15 mouse cellular contexts compared by ENCODE assay signal in genomic region chr11:30786230-30786983, GRCm38 (mm10). TPM values are rescaled to one million over a fixed set of nuclear protein-coding genes. Genes with fewer than 3 reads are reported as not detected.
DNase-seq lines count a peak whose midpoint lies in the region; ATAC-seq and TF ChIP-seq lines count a peak whose summit lies in the region.
"Had no signal": no experiment of that assay in that cellular context is flagged by ENCODE, and none has a peak within 500 bp of the region (broad histone marks: within the 10 kb centered on the region; RNA-seq: fewer than 3 reads in every experiment).

No protein-coding gene starts in this region.

- no peak for TF ChIP-seq CTCF in spleen, adult 2 months (IDR thresholded peaks at IDR 0.05; ENCODE audit: extremely low read depth, insufficient read depth, insufficient read length, insufficient replicate concordance)
- no peak for TF ChIP-seq CTCF in intestine, postnatal 0 days (IDR thresholded peaks at IDR 0.05; ENCODE audit: low read depth)

- no peaks in the 10 kb centered on the region for H3K27me3 ChIP-seq in spleen, adult 2 months (ENCODE audit: control insufficient read depth, insufficient read depth, low read length)
- no peaks in the 10 kb centered on the region for H3K27me3 ChIP-seq in intestine, postnatal 0 days (replicated peaks; ENCODE audit: control insufficient read depth, insufficient read depth, low read length)
- no peaks in the 10 kb centered on the region for H3K27me3 ChIP-seq in stomach, embryonic 16.5 days (ENCODE audit: control insufficient read depth, insufficient read depth, low read length)
- H3K27me3 ChIP-seq in hindbrain, embryonic 12.5 days: no peaks in the 10 kb centered on the region
- no peaks in the 10 kb centered on the region for H3K27me3 ChIP-seq in heart, embryonic 12.5 days (replicated peaks)
- H3K27me3 ChIP-seq: embryonic facial prominence, embryonic 12.5 days; forebrain, embryonic 13.5 days; hindbrain, embryonic 15.5 days had no signal

- no peaks in the 10 kb centered on the region for H3K36me3 ChIP-seq in spleen, adult 2 months (ENCODE audit: control insufficient read depth, insufficient read depth, low read length)
- no peaks in the 10 kb centered on the region for H3K36me3 ChIP-seq in intestine, postnatal 0 days (ENCODE audit: control insufficient read depth, insufficient read depth)
- H3K36me3 ChIP-seq in stomach, embryonic 16.5 days (ENCODE audit: control insufficient read depth, insufficient read depth, low read length): no peaks in the 10 kb centered on the region
- no peaks in the 10 kb centered on the region for H3K36me3 ChIP-seq in hindbrain, embryonic 12.5 days
- H3K36me3 ChIP-seq in heart, embryonic 12.5 days: no peaks in the 10 kb centered on the region
- H3K36me3 ChIP-seq: embryonic facial prominence, embryonic 12.5 days; hindbrain, embryonic 15.5 days had no signal

- H3K27ac ChIP-seq in spleen, adult 2 months (ENCODE audit: insufficient read depth, low read length): peak overlapping the region; percentile 33; the same call in 1 of the 2 replicates
- no peak overlapping the region for H3K27ac ChIP-seq in intestine, postnatal 0 days (ENCODE audit: low read depth, low read length)
- peak overlapping the region; percentile 78 for H3K27ac ChIP-seq in stomach, embryonic 16.5 days (ENCODE audit: low read length)
- no peak overlapping the region for H3K27ac ChIP-seq in hindbrain, embryonic 12.5 days
- H3K27ac ChIP-seq in heart, embryonic 12.5 days (ENCODE audit: poor library complexity, severe bottlenecking): no peak overlapping the region
- H3K27ac ChIP-seq: embryonic facial prominence, embryonic 12.5 days; forebrain, embryonic 13.5 days; hindbrain, embryonic 15.5 days; kidney, postnatal 0 days had no signal

- ATAC-seq in common myeloid progenitor, adult 5-6 weeks (replicated peaks; ENCODE audit: low read depth, poor library complexity, severe bottlenecking): peak; percentile 56; the same call in 1 of the 2 replicates
- ATAC-seq in intestine, postnatal 0 days: peak; percentile 66
- ATAC-seq in stomach, embryonic 16.5 days (ENCODE audit: insufficient read depth, low FRiP score): no peak
- ATAC-seq in hindbrain, embryonic 12.5 days (ENCODE audit: low FRiP score): no peak
- ATAC-seq in heart, embryonic 12.5 days (ENCODE audit: insufficient number of reproducible peaks, low FRiP score): no peak
- ATAC-seq: forebrain, embryonic 13.5 days had no signal

- H3K4me2 ChIP-seq in intestine, postnatal 0 days (replicated peaks; ENCODE audit: low read depth): no peak overlapping the region
- H3K4me2 ChIP-seq in stomach, embryonic 16.5 days (ENCODE audit: low read depth, low read length): no peak overlapping the region
- no peak overlapping the region for H3K4me2 ChIP-seq in hindbrain, embryonic 12.5 days (replicated peaks)
- H3K4me2 ChIP-seq in heart, embryonic 12.5 days: no peak overlapping the region
- H3K4me2 ChIP-seq: embryonic facial prominence, embryonic 12.5 days; forebrain, embryonic 13.5 days; hindbrain, embryonic 15.5 days had no signal

- DNase-seq in spleen, adult 2 months (ENCODE audit: low read depth in 1 of 2, low spot score in 2 of 2): no peak
- DNase-seq in spleen, adult 18-20 months: no peak
- DNase-seq: adrenal gland, postnatal 14 days; cerebellum, adult 8-10 months; layer of hippocampus, postnatal 36 days; right cerebral cortex, postnatal 14 days had no signal

- H3K4me3 ChIP-seq in spleen, adult 2 months (ENCODE audit: extremely low read depth, insufficient read depth, insufficient read length): no peak overlapping the region
- no peak overlapping the region for H3K4me3 ChIP-seq in intestine, postnatal 0 days (ENCODE audit: low read depth, low read length)
- H3K4me3 ChIP-seq in stomach, embryonic 16.5 days (replicated peaks; ENCODE audit: low read length): no peak overlapping the region
- H3K4me3 ChIP-seq in hindbrain, embryonic 12.5 days: no peak overlapping the region
- H3K4me3 ChIP-seq in heart, embryonic 12.5 days: no peak overlapping the region
- H3K4me3 ChIP-seq: embryonic facial prominence, embryonic 12.5 days; forebrain, embryonic 13.5 days; hindbrain, embryonic 15.5 days had no signal

- WGBS in spleen, adult 2 months: 71% methylated on average over 7 of the region's 7 CpGs
- WGBS in intestine, postnatal 0 days: 50% methylated on average over 7 of the region's 7 CpGs
- 69% methylated on average over 7 of the region's 7 CpGs for WGBS in stomach, embryonic 16.5 days
- WGBS in hindbrain, embryonic 12.5 days: 94% methylated on average over 7 of the region's 7 CpGs
- WGBS in heart, embryonic 12.5 days: 90% methylated on average over 7 of the region's 7 CpGs

- H3K9ac ChIP-seq in intestine, postnatal 0 days (ENCODE audit: low read depth, low read length): no peak overlapping the region
- H3K9ac ChIP-seq in stomach, embryonic 16.5 days (ENCODE audit: low read length): no peak overlapping the region
- no peak overlapping the region for H3K9ac ChIP-seq in hindbrain, embryonic 12.5 days
- no peak overlapping the region for H3K9ac ChIP-seq in heart, embryonic 12.5 days
- H3K9ac ChIP-seq: embryonic facial prominence, embryonic 12.5 days; forebrain, embryonic 13.5 days; hindbrain, embryonic 15.5 days had no signal

- H3K4me1 ChIP-seq in spleen, adult 2 months (ENCODE audit: control insufficient read depth, insufficient read depth, insufficient read length): peaks cover 3% of the 10 kb centered on the region; the same call in 1 of the 2 replicates
- H3K4me1 ChIP-seq in intestine, postnatal 0 days (replicated peaks; ENCODE audit: control insufficient read depth, insufficient read depth, low read length): no peaks in the 10 kb centered on the region
- 0 out of 2 replicates have a peak, but pooled peaks cover 3% of the 10 kb centered on the region for H3K4me1 ChIP-seq in stomach, embryonic 16.5 days (ENCODE audit: control insufficient read depth, insufficient read depth, low read length)
- no peaks in the 10 kb centered on the region for H3K4me1 ChIP-seq in hindbrain, embryonic 12.5 days
- H3K4me1 ChIP-seq in heart, embryonic 12.5 days (replicated peaks): peaks cover 6% of the 10 kb centered on the region
- H3K4me1 ChIP-seq: embryonic facial prominence, embryonic 12.5 days; forebrain, embryonic 13.5 days; hindbrain, embryonic 15.5 days had no signal

- no peaks in the 10 kb centered on the region for H3K9me3 ChIP-seq in intestine, postnatal 0 days (ENCODE audit: control insufficient read depth)
- H3K9me3 ChIP-seq in stomach, embryonic 16.5 days (replicated peaks; ENCODE audit: control insufficient read depth, low read length): no peaks in the 10 kb centered on the region
- H3K9me3 ChIP-seq in hindbrain, embryonic 12.5 days (replicated peaks): no peaks in the 10 kb centered on the region
- no peaks in the 10 kb centered on the region for H3K9me3 ChIP-seq in heart, embryonic 12.5 days (replicated peaks)
- H3K9me3 ChIP-seq: embryonic facial prominence, embryonic 12.5 days; forebrain, embryonic 13.5 days; hindbrain, embryonic 15.5 days had no signal

- no peak for TF ChIP-seq POLR2A in spleen, adult 2 months (IDR thresholded peaks at IDR 0.05; ENCODE audit: low read depth, low read length)

RNA-seq across cellular contexts. Expression of gene Psme4, which starts 14.9 kb away (rescaled TPM):
- 4.3 TPM in 2 replicates for polyA plus RNA-seq in spleen, adult 2 months (2012; rRNA removed)
- 54.2 and 64.1 TPM in 2 replicates for total RNA-seq in common myeloid progenitor, adult 5-6 weeks (2017)
- 13.5 and 13.8 TPM in 2 replicates for polyA plus RNA-seq in intestine, postnatal 0 days (2015; fragmentation: Nextera tagmentation; extraction: Ambion mirVana)
- polyA plus RNA-seq in stomach, embryonic 16.5 days (2015; fragmentation: Nextera tagmentation; extraction: Ambion mirVana): 14.7 and 16.1 TPM in 2 replicates
- polyA plus RNA-seq in hindbrain, embryonic 12.5 days (2016; fragmentation: Nextera tagmentation; extraction: Ambion mirVana): 34.5 and 36.6 TPM in 2 replicates
- polyA plus RNA-seq in heart, embryonic 12.5 days (2016; fragmentation: Nextera tagmentation; extraction: Ambion mirVana): 18.9 and 20.4 TPM in 2 replicates

Comparison
In these comparisons a context has a peak if more than half of its experiments do, and no peak if none do; other contexts are left out.
1. H3K27ac ChIP-seq: peak in spleen, adult 2 months (single experiment) and stomach, embryonic 16.5 days (single experiment); none in intestine, postnatal 0 days (single experiment), hindbrain, embryonic 12.5 days (single experiment) and heart, embryonic 12.5 days (single experiment).
2. ATAC-seq: peak in common myeloid progenitor, adult 5-6 weeks (single experiment) and intestine, postnatal 0 days (single experiment); none in stomach, embryonic 16.5 days (single experiment), hindbrain, embryonic 12.5 days (single experiment) and heart, embryonic 12.5 days (single experiment).